In the genomic region with DNA sequence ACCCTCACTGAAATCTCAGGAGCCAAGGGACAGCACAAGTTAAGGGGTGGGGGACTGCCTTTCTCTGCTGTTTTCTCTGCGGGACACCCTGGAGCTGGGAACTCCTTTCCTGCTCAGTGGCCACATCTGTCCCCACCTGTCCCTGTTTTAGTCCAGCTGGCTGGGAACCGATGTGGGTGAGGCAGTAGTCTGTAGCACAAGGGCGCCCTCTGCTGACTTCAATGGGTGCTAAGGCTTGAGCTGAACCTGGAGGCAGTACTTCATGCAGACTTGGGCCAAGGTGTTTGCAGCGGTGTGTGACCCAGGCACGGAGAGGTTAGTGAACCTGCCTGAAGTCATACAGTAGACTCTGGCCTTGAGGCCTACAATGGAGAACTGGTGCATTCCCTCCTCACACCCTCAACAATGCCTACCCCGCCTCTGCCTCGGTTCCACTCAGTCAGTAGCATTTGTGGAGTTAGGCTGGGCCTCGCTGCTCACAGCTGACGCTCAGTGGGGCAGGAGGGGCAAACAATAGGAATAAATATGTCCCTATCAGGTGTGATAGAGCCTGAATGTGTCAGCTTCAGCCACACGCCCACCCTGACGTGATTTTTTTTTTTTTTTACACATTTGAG, we compare ENCODE assay signal across 8 mouse cellular contexts. TPM values are rescaled to one million over a fixed set of nuclear protein-coding genes. Genes with fewer than 3 reads are reported as not detected.
DNase-seq lines count a peak whose midpoint lies in the region; ATAC-seq and TF ChIP-seq lines count a peak whose summit lies in the region.

No protein-coding gene starts in this region.

- H3K9ac ChIP-seq in forebrain, embryonic 13.5 days = no peak overlapping the region
- no peak overlapping the region for H3K9ac ChIP-seq in liver, embryonic 15.5 days
- H3K9ac ChIP-seq in neural tube, embryonic 14.5 days (replicated peaks; ENCODE audit: low read depth, low read length) = no peak overlapping the region

- no peak overlapping the region for H3K4me3 ChIP-seq in forebrain, embryonic 13.5 days
- H3K4me3 ChIP-seq in liver, embryonic 15.5 days (replicated peaks) = no peak overlapping the region
- H3K4me3 ChIP-seq in neural tube, embryonic 14.5 days (ENCODE audit: low read depth, low read length) = no peak overlapping the region
- H3K4me3 ChIP-seq in testis, adult 2 months (ENCODE audit: control insufficient read depth, low read depth, low read length) = no peak overlapping the region

- no peaks in the 10 kb centered on the region for H3K4me1 ChIP-seq in forebrain, embryonic 13.5 days
- H3K4me1 ChIP-seq in liver, embryonic 15.5 days (replicated peaks) = peaks cover 7% of the 10 kb centered on the region; the same call in 1 of the 2 replicates
- H3K4me1 ChIP-seq in neural tube, embryonic 14.5 days (ENCODE audit: control insufficient read depth, insufficient read depth, low read length) = no peaks in the 10 kb centered on the region
- H3K4me1 ChIP-seq in testis, adult 2 months (ENCODE audit: control insufficient read depth, insufficient read depth, low read length) = no peaks in the 10 kb centered on the region

- peak; percentile 83 for ATAC-seq in CD4-positive, CD25-positive, alpha-beta regulatory T cell, adult 4 months
- ATAC-seq in forebrain, embryonic 13.5 days = peak; percentile 76
- ATAC-seq in liver, embryonic 15.5 days (ENCODE audit: insufficient read depth) = peak; percentile 62
- ATAC-seq in neural tube, embryonic 14.5 days (ENCODE audit: low read depth) = peak; percentile 70; the same call in 1 of the 2 replicates

- H3K27ac ChIP-seq in forebrain, embryonic 13.5 days = no peak overlapping the region
- H3K27ac ChIP-seq in liver, embryonic 15.5 days (replicated peaks) = no peak overlapping the region
- no peak overlapping the region for H3K27ac ChIP-seq in neural tube, embryonic 14.5 days (ENCODE audit: low read depth, low read length)
- no peak overlapping the region for H3K27ac ChIP-seq in testis, adult 2 months (ENCODE audit: control insufficient read depth, insufficient read depth, low read depth, low read length)

- H3K9me3 ChIP-seq in forebrain, embryonic 13.5 days (replicated peaks) = no peaks in the 10 kb centered on the region
- H3K9me3 ChIP-seq in liver, embryonic 15.5 days (replicated peaks) = no peaks in the 10 kb centered on the region
- no peaks in the 10 kb centered on the region for H3K9me3 ChIP-seq in neural tube, embryonic 14.5 days (ENCODE audit: control insufficient read depth, low read length)

- peaks cover 30% of the 10 kb centered on the region for H3K36me3 ChIP-seq in forebrain, embryonic 13.5 days (ENCODE audit: poor library complexity, severe bottlenecking)
- H3K36me3 ChIP-seq in liver, embryonic 15.5 days (replicated peaks) = peaks cover 34% of the 10 kb centered on the region
- H3K36me3 ChIP-seq in neural tube, embryonic 14.5 days (ENCODE audit: control insufficient read depth, insufficient read depth, low read length) = peaks cover 14% of the 10 kb centered on the region
- no peaks in the 10 kb centered on the region for H3K36me3 ChIP-seq in testis, adult 2 months (ENCODE audit: control insufficient read depth, insufficient read depth, low read length)

- 28% methylated on average over 11 of the region's 11 CpGs for WGBS in forebrain, embryonic 13.5 days
- WGBS in liver, embryonic 15.5 days (ENCODE audit: insufficient replicate concordance) = 32% methylated on average over 11 of the region's 11 CpGs
- 29% methylated on average over 11 of the region's 11 CpGs for WGBS in neural tube, embryonic 14.5 days

- DNase-seq in c-Kit-positive CD71-positive TER-119-negative erythroid progenitor cells, embryonic 14.5 days (ENCODE audit: low read depth) = peak; percentile 76
- peak; percentile 93 to 97 for DNase-seq in heart, postnatal 10 days
- DNase-seq in kidney, postnatal 4 days = peak; percentile 96 to 97

- no peak overlapping the region for H3K4me2 ChIP-seq in forebrain, embryonic 13.5 days
- no peak overlapping the region for H3K4me2 ChIP-seq in liver, embryonic 15.5 days
- H3K4me2 ChIP-seq in neural tube, embryonic 14.5 days (ENCODE audit: low read depth, low read length) = no peak overlapping the region

- intact Hi-C loops in heart, postnatal 10 days (cut with DNase I) = loop anchor here (1.0 kb wide), 2 partner anchors 68 to 73 kb away; no protein-coding TSS in a partner anchor

- no peak for TF ChIP-seq POLR2A in testis, adult 2 months (IDR thresholded peaks at IDR 0.05; ENCODE audit: control insufficient read depth, low read depth, low read length)

- 0 out of 2 replicates have a peak, but pooled peaks cover 6% of the 10 kb centered on the region for H3K27me3 ChIP-seq in forebrain, embryonic 13.5 days
- peaks cover 11% of the 10 kb centered on the region; the same call in 1 of the 2 replicates for H3K27me3 ChIP-seq in liver, embryonic 15.5 days
- H3K27me3 ChIP-seq in neural tube, embryonic 14.5 days (ENCODE audit: control insufficient read depth, insufficient read depth, low read length) = no peaks in the 10 kb centered on the region
- no peaks in the 10 kb centered on the region for H3K27me3 ChIP-seq in testis, adult 2 months (ENCODE audit: control insufficient read depth, insufficient read depth, low read length)

- peak; percentile 83; the same call in 1 of the 2 replicates for TF ChIP-seq CTCF in testis, adult 2 months (IDR thresholded peaks at IDR 0.05; ENCODE audit: control insufficient read depth, insufficient read depth, insufficient replicate concordance, low read depth, low read length)

RNA-seq across cellular contexts. Expression of a gene that starts 26.6 kb away (rescaled TPM):
- polyA plus RNA-seq in CD4-positive, CD25-positive, alpha-beta regulatory T cell, adult 4 months (2017; shearing (Covaris generic)) = 100 to 1,000 TPM; 373 to 544 TPM
- 278 and 309 TPM in 2 replicates for polyA plus RNA-seq in forebrain, embryonic 13.5 days (2015; fragmentation: Nextera tagmentation; extraction: Ambion mirVana)
- total RNA-seq in heart, postnatal 10 days (2021) = 100 to 1,000 TPM; 120 to 121 TPM
- polyA plus RNA-seq in liver, embryonic 15.5 days (2015; fragmentation: Nextera tagmentation; extraction: Ambion mirVana) = 187 and 195 TPM in 2 replicates
- 291 and 304 TPM in 2 replicates for polyA plus RNA-seq in neural tube, embryonic 14.5 days (2014; fragmentation: Nextera tagmentation; extraction: Ambion mirVana)
- 17.9 and 21.6 TPM in 2 replicates for polyA plus RNA-seq in testis, adult 2 months (2012; rRNA removed)

RNA-seq across cellular contexts. Expression of a gene that starts 56.0 kb away (rescaled TPM):
- polyA plus RNA-seq in CD4-positive, CD25-positive, alpha-beta regulatory T cell, adult 4 months (2017; shearing (Covaris generic)) = not detected
- polyA plus RNA-seq in forebrain, embryonic 13.5 days (2015; fragmentation: Nextera tagmentation; extraction: Ambion mirVana) = 5.5 and 8.2 TPM in 2 replicates
- 10 to 100 TPM; 21.6 to 23.2 TPM for total RNA-seq in heart, postnatal 10 days (2021)
- 0.63 TPM in 1 of 2 replicates, not detected in the other for polyA plus RNA-seq in liver, embryonic 15.5 days (2015; fragmentation: Nextera tagmentation; extraction: Ambion mirVana)
- polyA plus RNA-seq in neural tube, embryonic 14.5 days (2014; fragmentation: Nextera tagmentation; extraction: Ambion mirVana) = 10.7 and 12.5 TPM in 2 replicates
- polyA plus RNA-seq in testis, adult 2 months (2012; rRNA removed) = 41.0 and 48.4 TPM in 2 replicates
